Comparison of ENCODE assay signal across 9 mouse cellular contexts in genomic region chr6:84385696-84386095, GRCm38 (mm10).
A peak's percentile ranks its signal among the peaks of the same experiment; 100 is the strongest.
DNase-seq lines count a peak whose midpoint lies in the region; ATAC-seq and TF ChIP-seq lines count a peak whose summit lies in the region.
"Had no signal": no experiment of that assay in that cellular context is flagged by ENCODE, and none has a peak within 500 bp of the region (broad histone marks: within the 10 kb centered on the region; RNA-seq: fewer than 3 reads in every experiment).

No protein-coding gene starts in this region.

- no peak overlapping the region for H3K27ac ChIP-seq in kidney, postnatal 0 days
- H3K27ac ChIP-seq in midbrain, embryonic 16.5 days (ENCODE audit: low read length) = no peak overlapping the region
- H3K27ac ChIP-seq: hindbrain, embryonic 15.5 days had no signal

- no peaks in the 10 kb centered on the region for H3K9me3 ChIP-seq in kidney, postnatal 0 days (replicated peaks; ENCODE audit: low read length)
- H3K9me3 ChIP-seq in midbrain, embryonic 16.5 days (replicated peaks; ENCODE audit: control insufficient read depth, low read length, poor library complexity, severe bottlenecking) = no peaks in the 10 kb centered on the region
- H3K9me3 ChIP-seq: hindbrain, embryonic 15.5 days had no signal

- WGBS in kidney, postnatal 0 days = 13% methylated on average over 10 of the region's 10 CpGs
- WGBS in midbrain, embryonic 16.5 days = 70% methylated on average over 10 of the region's 10 CpGs

- no peak overlapping the region for H3K4me2 ChIP-seq in kidney, postnatal 0 days (ENCODE audit: low read length)
- no peak overlapping the region for H3K4me2 ChIP-seq in midbrain, embryonic 16.5 days (ENCODE audit: low read length)
- H3K4me2 ChIP-seq: hindbrain, embryonic 15.5 days had no signal

- no peak overlapping the region for H3K4me3 ChIP-seq in kidney, postnatal 0 days (replicated peaks; ENCODE audit: low read depth, low read length)
- H3K4me3 ChIP-seq in midbrain, embryonic 16.5 days (ENCODE audit: low read depth, low read length) = no peak overlapping the region
- H3K4me3 ChIP-seq: hindbrain, embryonic 15.5 days had no signal

- no peak for ATAC-seq in kidney, postnatal 0 days (replicated peaks; ENCODE audit: low FRiP score, low read depth)
- no peak for ATAC-seq in midbrain, embryonic 16.5 days
- ATAC-seq in inflammation-experienced regulatory T-cells, adult 6 months = no peak

- TF ChIP-seq CTCF in kidney, postnatal 0 days (IDR thresholded peaks at IDR 0.05; ENCODE audit: low read depth) = no peak

- H3K27me3 ChIP-seq in kidney, postnatal 0 days (ENCODE audit: insufficient read depth, low read length) = peaks cover 6% of the 10 kb centered on the region
- H3K27me3 ChIP-seq in midbrain, embryonic 16.5 days (ENCODE audit: control insufficient read depth, insufficient read depth, low read depth, low read length) = no peaks in the 10 kb centered on the region
- H3K27me3 ChIP-seq: hindbrain, embryonic 15.5 days had no signal

- H3K9ac ChIP-seq in kidney, postnatal 0 days (ENCODE audit: low read depth, low read length) = no peak overlapping the region
- no peak overlapping the region for H3K9ac ChIP-seq in midbrain, embryonic 16.5 days (ENCODE audit: low read depth, low read length)
- H3K9ac ChIP-seq: hindbrain, embryonic 15.5 days had no signal

- no peaks in the 10 kb centered on the region for H3K36me3 ChIP-seq in kidney, postnatal 0 days (ENCODE audit: insufficient read depth, low read length)
- H3K36me3 ChIP-seq in midbrain, embryonic 16.5 days (ENCODE audit: control insufficient read depth, insufficient read depth, low read length) = no peaks in the 10 kb centered on the region
- H3K36me3 ChIP-seq: hindbrain, embryonic 15.5 days had no signal

- no peaks in the 10 kb centered on the region for H3K4me1 ChIP-seq in kidney, postnatal 0 days (replicated peaks; ENCODE audit: insufficient read depth, low read length)
- H3K4me1 ChIP-seq in midbrain, embryonic 16.5 days (ENCODE audit: control insufficient read depth, insufficient read depth, low read length) = no peaks in the 10 kb centered on the region
- H3K4me1 ChIP-seq: hindbrain, embryonic 15.5 days had no signal

- DNase-seq in Muller cell, postnatal 12 days (ENCODE audit: inconsistent ontology term) = peak; percentile 36
- DNase-seq in cerebellum, adult 11-12 months = peak; percentile 23
- peak; percentile 97 for DNase-seq in heart, adult 11 months
- peak; percentile 28 for DNase-seq in kidney, postnatal 0 days (ENCODE audit: low spot score)
- peak; percentile 81 for DNase-seq in lung, postnatal 36 days
- DNase-seq in thymus, postnatal 25 days = no peak
